Mouse (Mus musculus) midbrain, embryonic 15.5 days (tissue): ENCODE measurements around the gene Mtx1. TPM values are rescaled to one million over a fixed set of nuclear protein-coding genes. Genes with fewer than 3 reads are reported as not detected.

Experiments used
- microRNA counts: library from miRNA; unstranded; fragments of <30 nt; microRNA quantifications from one replicate; lab custom pipeline; 2016
- microRNA-seq: library from miRNA; unstranded; fragments of <30 nt; microRNA quantifications from one replicate; pipeline ENCODE4, GENCODE M21; 2016
- polyA plus RNA-seq: library from polyadenylated mRNA; unstranded; fragments of >200 nt; fragmentation: Nextera tagmentation; extraction: Ambion mirVana; gene quantifications from 2 replicates; pipeline ENCODE4 v1.2.1, GENCODE M21; 2015

The Mtx1 gene
- polyA plus RNA-seq, 1 experiment from 2014 or later = 159 TPM

MicroRNA genes within 50 kb of the gene (microRNA counts, 519-probe panel; counts per million panel counts)
- 2,457 counts per million, percentile 47 among the panel's probes with 10 or more counts for microRNA mmu-miR-92b (lab: Ali Mortazavi, UCI)

Small RNA genes within 50 kb of the gene (microRNA-seq; reads per million reads assigned to microRNA genes)
- 4,279 reads per million, percentile 91 among the genes with 10 or more reads in this experiment for gene Mir92b

Other genes starting within 250 kb of the Mtx1 start
- 111 and 113 TPM in 2 replicates for gene Rusc1, start 133.8 kb downstream of the Mtx1 start, polyA plus RNA-seq
- 0.11 TPM in 1 of 2 replicates, not detected in the other for gene Gm43738, start 126.0 kb downstream of the Mtx1 start, polyA plus RNA-seq
- 461 and 488 TPM in 2 replicates for gene Fdps, start 125.1 kb downstream of the Mtx1 start, polyA plus RNA-seq
- 0.05 and 0.14 TPM in 2 replicates for gene Pklr, start 90.9 kb downstream of the Mtx1 start, polyA plus RNA-seq
- gene Hcn3, start 66.9 kb downstream of the Mtx1 start, polyA plus RNA-seq = 59.6 and 59.8 TPM in 2 replicates
- 22.4 and 26.7 TPM in 2 replicates for gene Clk2, start 62.3 kb downstream of the Mtx1 start, polyA plus RNA-seq
- gene Scamp3, start 49.6 kb downstream of the Mtx1 start, polyA plus RNA-seq = 144 and 146 TPM in 2 replicates
- gene Fam189b, start 43.9 kb downstream of the Mtx1 start, polyA plus RNA-seq = 33.5 and 37.5 TPM in 2 replicates
- 50.3 and 51.0 TPM in 2 replicates for gene Gba, start 24.2 kb downstream of the Mtx1 start, polyA plus RNA-seq
- gene Thbs3, start 11.9 kb downstream of the Mtx1 start, polyA plus RNA-seq = 58.7 and 58.8 TPM in 2 replicates
- gene Muc1, start 2.0 kb upstream of the Mtx1 start, polyA plus RNA-seq = 0.93 and 1.3 TPM in 2 replicates
- gene Krtcap2, start 18.9 kb upstream of the Mtx1 start, polyA plus RNA-seq = 177 and 185 TPM in 2 replicates
- gene Trim46, start 19.2 kb upstream of the Mtx1 start, polyA plus RNA-seq = 95.9 and 97.9 TPM in 2 replicates
- 65.8 and 69.1 TPM in 2 replicates for gene Dpm3, start 32.3 kb upstream of the Mtx1 start, polyA plus RNA-seq
- gene Slc50a1, start 43.5 kb upstream of the Mtx1 start, polyA plus RNA-seq = 31.4 and 37.5 TPM in 2 replicates
- gene Efna1, start 54.1 kb upstream of the Mtx1 start, polyA plus RNA-seq = 8.0 and 10.2 TPM in 2 replicates
- 40.5 and 43.0 TPM in 2 replicates for gene Efna3, start 95.9 kb upstream of the Mtx1 start, polyA plus RNA-seq
- 4.3 and 5.8 TPM in 2 replicates for gene Efna4, start 110.9 kb upstream of the Mtx1 start, polyA plus RNA-seq
- 59.5 and 62.2 TPM in 2 replicates for gene Adam15, start 122.9 kb upstream of the Mtx1 start, polyA plus RNA-seq
- gene Dcst2, start 134.9 kb upstream of the Mtx1 start, polyA plus RNA-seq = 0.14 and 0.17 TPM in 2 replicates
- gene Dcst1, start 138.2 kb upstream of the Mtx1 start, polyA plus RNA-seq = 0.89 and 0.99 TPM in 2 replicates
- gene Zbtb7b, start 167.7 kb upstream of the Mtx1 start, polyA plus RNA-seq = 0.59 and 0.64 TPM in 2 replicates
- gene Lenep, start 175.7 kb upstream of the Mtx1 start, polyA plus RNA-seq = 0.22 and 2.3 TPM in 2 replicates
- 35.9 and 36.5 TPM in 2 replicates for gene Flad1, start 184.8 kb upstream of the Mtx1 start, polyA plus RNA-seq
- 86.7 and 91.2 TPM in 2 replicates for gene Cks1b, start 191.3 kb upstream of the Mtx1 start, polyA plus RNA-seq
- gene Shc1, start 191.4 kb upstream of the Mtx1 start, polyA plus RNA-seq = 17.2 and 19.8 TPM in 2 replicates
- 44.0 and 45.6 TPM in 2 replicates for gene Pygo2, start 203.1 kb upstream of the Mtx1 start, polyA plus RNA-seq
- 15.7 and 18.4 TPM in 2 replicates for gene Pbxip1, start 209.6 kb upstream of the Mtx1 start, polyA plus RNA-seq
- 123 and 132 TPM in 2 replicates for gene Pmvk, start 227.5 kb upstream of the Mtx1 start, polyA plus RNA-seq